Mouse (Mus musculus) C2C12 (cell line): Measurements from ENCODE around the gene E2f3. TPM values are rescaled to one million over a fixed set of nuclear protein-coding genes. Genes with fewer than 3 reads are reported as not detected.

ENCODE experiments used
- H3K27me3 ChIP-seq: one replicate; pipeline ENCODE4 v1.6.1; 2011; ENCODE audit not compliant: control insufficient read depth, insufficient read depth, insufficient read length
- H3K36me3 ChIP-seq: one replicate; pipeline ENCODE4 v1.6.1; 2011; ENCODE audit not compliant: control insufficient read depth, insufficient read depth
- H3K4me3 ChIP-seq: one replicate; pipeline ENCODE4 v1.5.1; 2011; ENCODE audit warnings: mild to moderate bottlenecking, control low read depth; ENCODE audit not compliant: poor library complexity, insufficient read depth, severe bottlenecking
- H3K79me2 ChIP-seq: one replicate; pipeline ENCODE4 v1.6.1; 2011; ENCODE audit not compliant: control insufficient read depth, insufficient read depth
- H3K79me3 ChIP-seq: one replicate; pipeline ENCODE4 v1.6.1; 2011; ENCODE audit warnings: low read depth, control low read depth
- H3ac ChIP-seq: one replicate; pipeline ENCODE3; 2011; ENCODE audit warnings: low read depth; ENCODE audit not compliant: control insufficient read depth, insufficient read length
- CEBPB ChIP-seq: IDR thresholded peaks from one replicate; pipeline ENCODE4 v1.6.1; 2011; ENCODE audit warnings: low read depth, mild to moderate bottlenecking, control low read depth, moderate library complexity
- CTCF ChIP-seq: IDR thresholded peaks from one replicate; pipeline ENCODE4 v1.5.1; 2011; ENCODE audit not compliant: control insufficient read depth, insufficient read depth, insufficient read length
- FOSL1 ChIP-seq: IDR thresholded peaks from one replicate; pipeline ENCODE4 v1.8.0; 2011; ENCODE audit warnings: mild to moderate bottlenecking, low read length; ENCODE audit not compliant: poor library complexity, insufficient read depth, severe bottlenecking
- MAX ChIP-seq: IDR thresholded peaks from one replicate; pipeline ENCODE4 v1.6.1; 2011; ENCODE audit warnings: mild to moderate bottlenecking, control low read depth
- MYOD1 ChIP-seq: IDR thresholded peaks from one replicate; pipeline ENCODE4 v1.6.1; 2011; ENCODE audit warnings: low read depth; ENCODE audit not compliant: control insufficient read depth, insufficient read length
- MYOG ChIP-seq: IDR thresholded peaks from one replicate; pipeline ENCODE4 v1.6.1; 2011; ENCODE audit not compliant: control insufficient read depth, insufficient read length; ENCODE audit errors: extremely low read depth
- USF1 ChIP-seq: IDR thresholded peaks from one replicate; pipeline ENCODE4 v1.6.1; 2011; ENCODE audit warnings: low read depth, mild to moderate bottlenecking, control low read depth, moderate library complexity
- polyA plus RNA-seq: library from polyadenylated mRNA; unstranded; fragments of >200 nt; fragmentation: generic; extraction: Trizol; gene quantifications from one replicate; pipeline ENCODE4 v1.2.1, GENCODE M21; 2012; ENCODE audit warnings: missing spikeins

E2f3 gene
- polyA plus RNA-seq, 1 experiment = 10.2 TPM

- Histone ChIP-seq H3K27me3 (no peaks in the 10 kb centered on the region), H3K36me3 (peaks cover 42% of the 10 kb centered on the region), H3K4me3 (no peak overlapping the region), H3K79me3 (peaks cover 99% of the 10 kb centered on the region), H3ac (no peak overlapping the region), H3K79me2 (peaks cover 100% of the 10 kb centered on the region)
- TF ChIP-seq USF1 = no peak
- TF ChIP-seq MYOD1 = no peak
- no peak for TF ChIP-seq FOSL1
- TF ChIP-seq MAX = no peak
Measured at GRCm38 (mm10) chr13:29960416-29960815, 25.4 kb downstream of the E2f3 start.

GRCm38 (mm10) chr13:29957731-29958254 lies 28.1 kb downstream of the E2f3 start:
- Histone ChIP-seq H3K79me2 (peaks cover 100% of the 10 kb centered on the region), H3K27me3 (no peaks in the 10 kb centered on the region), H3K4me3 (no peak overlapping the region), H3K36me3 (peaks cover 29% of the 10 kb centered on the region), H3K79me3 (peaks cover 99% of the 10 kb centered on the region), H3ac (no peak overlapping the region)
- TF ChIP-seq FOSL1 (no peak), USF1 (no peak), MAX (no peak), CEBPB (no peak), MYOD1 (no peak), CTCF (no peak), MYOG (no peak)

GRCm38 (mm10) chr13:29956821-29957421 lies 28.9 kb downstream of the E2f3 start:
- Histone ChIP-seq H3ac (no peak overlapping the region), H3K27me3 (no peaks in the 10 kb centered on the region), H3K4me3 (no peak overlapping the region), H3K36me3 (peaks cover 34% of the 10 kb centered on the region), H3K79me2 (peaks cover 100% of the 10 kb centered on the region), H3K79me3 (peaks cover 100% of the 10 kb centered on the region)
- TF ChIP-seq FOSL1 (no peak), CEBPB (no peak), USF1 (no peak), MYOG (no peak)

GRCm38 (mm10) chr13:29955296-29955695 lies 30.6 kb downstream of the E2f3 start:
- peaks cover 36% of the 10 kb centered on the region for H3K36me3 ChIP-seq

GRCm38 (mm10) chr13:29954741-29955140 lies 31.1 kb downstream of the E2f3 start:
- Histone ChIP-seq H3K36me3 (peaks cover 37% of the 10 kb centered on the region), H3K27me3 (no peaks in the 10 kb centered on the region), H3K79me2 (peaks cover 100% of the 10 kb centered on the region), H3K4me3 (no peak overlapping the region), H3ac (no peak overlapping the region), H3K79me3 (peaks cover 100% of the 10 kb centered on the region)
- no peak for TF ChIP-seq CTCF
- TF ChIP-seq MAX = no peak
- no peak for TF ChIP-seq USF1
- TF ChIP-seq FOSL1 = no peak
- no peak for TF ChIP-seq CEBPB
- no peak for TF ChIP-seq MYOD1
- no peak for TF ChIP-seq MYOG

More at GRCm38 (mm10) chr13:29955296-29955695, 30.6 kb downstream of the E2f3 start:
- peaks cover 100% of the 10 kb centered on the region for H3K79me3 ChIP-seq
- TF ChIP-seq CTCF (no peak), USF1 (no peak), MYOD1 (no peak), MYOG (no peak), MAX (no peak), FOSL1 (no peak)
- no peak overlapping the region for H3K4me3 ChIP-seq
- H3ac ChIP-seq = no peak overlapping the region
- no peaks in the 10 kb centered on the region for H3K27me3 ChIP-seq
- H3K79me2 ChIP-seq = peaks cover 100% of the 10 kb centered on the region

- Histone ChIP-seq H3K27me3 (no peaks in the 10 kb centered on the region), H3K79me2 (peaks cover 100% of the 10 kb centered on the region), H3K79me3 (peaks cover 100% of the 10 kb centered on the region), H3ac (no peak overlapping the region), H3K36me3 (peaks cover 45% of the 10 kb centered on the region), H3K4me3 (no peak overlapping the region)
- TF ChIP-seq FOSL1 (no peak), CTCF (no peak), MYOG (no peak)
Measured at GRCm38 (mm10) chr13:29953417-29954045, 32.3 kb downstream of the E2f3 start.
